Mouse (Mus musculus) activated CD4-positive, CD25-positive, alpha-beta regulatory T cell, adult 4 months (primary cell): ENCODE measurements at regions not wholly inside any gene's neighbourhood (a gene's known extent, or its start where the extent isn't known, plus 50 kb on each side); places are given as distances from the start of the nearest gene placed in this dataset.

Experiments
- ATAC-seq: one replicate; pipeline ENCODE4 v1.8.0; 2017

DNA sequence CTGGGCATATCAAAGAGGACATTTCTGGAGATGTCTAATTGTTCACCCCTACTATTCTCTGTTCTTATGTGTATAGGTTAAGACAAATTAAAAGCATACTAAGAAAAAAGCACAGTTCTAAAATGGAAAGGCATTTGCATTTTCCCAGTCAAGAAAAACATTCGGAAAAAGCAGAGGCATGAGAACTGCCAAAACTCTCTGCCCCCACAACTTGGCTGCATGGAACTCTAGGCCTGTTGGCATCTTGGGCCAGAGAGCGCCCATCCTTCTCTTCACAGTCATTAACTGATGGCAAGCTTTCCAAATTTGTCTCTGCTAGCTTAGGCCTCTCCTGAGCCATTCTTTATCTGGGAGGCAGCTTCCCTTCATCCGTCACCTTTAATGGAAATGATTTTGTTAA lies 281.6 kb downstream of the Tex13c3 start:
- ATAC-seq, result no peak

DNA sequence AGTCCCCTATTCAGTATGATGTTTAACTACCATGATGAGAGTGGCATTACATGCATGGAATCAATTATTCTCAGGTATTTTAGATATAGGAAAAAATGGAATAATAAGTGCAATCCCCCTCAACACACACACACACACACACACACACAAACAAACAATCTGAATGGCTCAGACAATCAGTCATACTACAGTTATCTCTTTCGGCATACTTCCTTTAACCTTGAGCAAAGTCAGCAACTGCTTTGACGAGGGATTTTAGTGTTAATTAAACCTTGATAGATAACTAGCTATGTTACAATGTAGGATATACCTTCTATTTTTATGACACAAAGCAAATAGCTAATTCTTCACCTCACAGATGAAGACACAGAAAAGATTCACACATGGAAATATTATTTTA lies 312.1 kb downstream of the Tex13c3 start:
- no peak for ATAC-seq

DNA sequence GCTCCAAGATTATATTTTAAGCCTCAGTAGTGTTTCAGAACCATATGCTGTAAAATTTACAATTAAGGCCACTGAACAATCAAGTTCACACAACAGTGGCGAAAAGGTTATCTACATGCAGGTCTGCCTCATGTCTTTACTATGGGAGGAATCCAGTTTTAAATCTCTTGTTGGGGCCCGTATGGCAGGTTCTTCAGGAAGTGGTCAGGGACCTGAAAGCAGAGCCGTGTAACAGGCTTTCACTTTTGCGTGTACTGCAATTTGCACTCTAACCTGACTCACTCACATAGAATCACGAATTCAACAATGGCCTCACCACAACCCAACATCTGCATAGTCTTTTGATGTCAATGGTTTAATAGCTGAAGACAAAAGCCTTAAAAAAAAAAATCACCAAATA lies 312.6 kb downstream of the Tex13c3 start:
- ATAC-seq, result peak; percentile 77

DNA sequence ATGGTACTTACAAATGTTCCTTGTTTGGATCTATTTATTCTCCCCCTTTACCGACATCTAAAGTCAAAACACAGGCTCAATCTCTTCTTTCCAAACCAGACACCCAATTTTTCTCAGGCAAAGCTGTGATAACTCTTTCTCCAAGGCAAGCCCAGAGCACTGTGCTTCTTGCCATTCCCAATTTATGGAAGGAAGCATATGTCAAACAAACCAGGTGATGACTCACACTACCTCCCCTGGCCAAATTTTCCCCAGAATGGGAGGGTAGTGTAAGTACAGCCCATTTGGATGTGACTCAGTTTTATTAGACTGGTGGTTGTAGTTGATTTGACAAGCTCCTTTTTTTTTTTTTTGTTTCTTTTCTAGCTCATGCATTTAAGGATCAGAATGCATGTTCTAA lies 313.0 kb downstream of the Tex13c3 start:
- no peak for ATAC-seq

DNA sequence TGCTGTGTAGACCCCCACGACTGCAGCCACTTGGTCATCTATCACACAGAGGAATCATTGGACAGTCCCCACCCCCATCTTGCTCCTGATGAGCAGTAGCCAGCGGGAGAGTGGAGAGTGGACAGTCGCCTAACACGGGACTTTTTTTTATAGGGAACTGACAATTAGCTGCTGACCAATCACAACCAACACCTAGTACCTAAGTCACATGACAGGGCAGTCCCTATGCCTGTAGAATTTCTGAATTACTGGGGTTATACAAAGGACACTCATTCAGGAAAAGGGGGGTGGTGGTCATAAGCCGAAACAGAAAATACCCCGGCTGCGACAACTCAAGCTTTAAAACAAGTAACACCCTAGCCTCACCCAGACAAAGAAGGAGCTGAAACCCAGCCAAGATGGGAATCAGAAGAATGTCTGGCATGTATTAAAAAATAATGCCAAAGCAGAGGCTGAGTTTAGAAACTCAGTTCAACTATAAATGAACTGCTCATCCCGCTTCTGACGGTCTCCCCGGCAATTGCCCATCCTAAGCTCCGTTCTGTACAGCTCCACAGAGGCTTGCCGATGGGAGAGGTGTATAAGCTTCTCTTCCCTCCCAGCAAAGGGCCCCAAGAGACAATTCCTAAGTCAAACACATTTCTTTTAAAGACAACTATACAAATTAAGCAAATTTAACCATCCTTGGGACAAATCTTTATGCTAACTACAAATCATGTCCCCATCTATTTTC lies 313.8 kb downstream of the Tex13c3 start:
- ATAC-seq, result no peak

DNA sequence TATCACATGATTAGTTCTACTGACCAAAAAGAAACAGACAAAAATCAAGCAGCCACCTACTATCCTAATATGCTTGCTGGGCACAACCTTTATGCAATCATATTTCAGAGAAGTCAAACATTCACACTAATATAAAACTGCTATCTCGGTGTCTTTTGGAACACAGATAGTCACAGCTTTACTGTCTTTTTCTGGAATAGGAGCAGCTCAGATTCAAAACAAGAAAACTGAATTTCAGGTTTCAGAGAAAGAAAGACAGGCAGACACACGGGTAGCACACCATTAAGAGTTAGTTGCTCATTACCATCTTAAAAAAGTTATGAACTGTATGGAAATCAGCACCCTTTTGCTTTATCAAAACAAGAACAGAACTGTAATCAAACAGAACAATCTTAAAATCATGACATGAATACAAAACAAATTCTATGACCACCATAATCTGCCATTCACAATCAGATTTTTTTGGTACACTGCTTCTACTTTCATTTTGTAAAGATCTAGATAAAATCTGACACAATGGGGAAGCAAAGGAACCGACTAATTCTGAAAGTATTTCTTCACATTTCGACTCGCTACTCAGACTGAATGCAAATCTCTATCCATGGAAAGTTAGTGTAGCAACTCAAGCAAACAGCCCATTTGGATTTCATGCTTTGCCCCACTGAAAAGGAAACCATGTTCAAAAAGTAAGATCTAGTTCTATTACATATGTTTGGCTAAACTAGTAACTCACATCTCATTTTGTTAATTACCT lies 315.1 kb downstream of the Tex13c3 start:
- peak; percentile 11 for ATAC-seq

DNA sequence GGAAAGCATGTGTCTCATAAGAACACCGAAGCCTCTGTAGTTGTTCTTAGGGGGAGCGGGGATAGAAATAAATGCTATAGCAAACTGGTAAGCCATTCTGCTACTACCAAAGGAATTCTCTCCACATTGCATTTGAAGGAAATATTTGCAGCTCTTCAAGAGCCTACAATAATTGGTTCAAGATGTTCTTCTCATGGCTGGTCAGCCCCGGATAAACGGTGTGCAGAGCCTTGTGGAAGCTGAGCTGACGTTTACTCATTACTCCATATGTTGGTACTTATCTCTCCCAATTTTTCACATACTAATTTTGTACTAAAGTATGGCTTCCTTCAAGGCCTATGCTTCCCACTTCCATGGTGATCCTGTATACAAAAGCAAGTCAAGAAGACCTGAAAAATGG lies 317.0 kb downstream of the Tex13c3 start:
- ATAC-seq, result no peak

DNA sequence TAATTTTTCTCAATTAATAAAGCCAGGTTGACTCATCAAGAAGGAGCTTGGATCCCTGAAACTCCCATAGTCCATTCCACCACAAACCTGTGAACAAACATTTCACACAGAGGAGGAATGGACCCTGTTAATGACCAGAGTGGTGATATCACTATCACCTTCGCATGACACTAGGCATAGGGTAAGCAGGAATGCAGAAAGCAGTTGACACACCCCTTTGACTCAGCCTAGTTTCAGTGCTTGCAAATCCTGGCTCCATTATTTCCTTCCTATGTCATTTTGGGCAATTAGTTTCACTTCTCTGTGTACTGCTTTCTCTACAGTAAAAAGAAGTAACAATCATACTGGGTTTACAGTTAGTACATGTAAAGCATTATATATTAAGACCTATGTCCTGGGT lies 318.2 kb downstream of the Tex13c3 start:
- ATAC-seq, result no peak

DNA sequence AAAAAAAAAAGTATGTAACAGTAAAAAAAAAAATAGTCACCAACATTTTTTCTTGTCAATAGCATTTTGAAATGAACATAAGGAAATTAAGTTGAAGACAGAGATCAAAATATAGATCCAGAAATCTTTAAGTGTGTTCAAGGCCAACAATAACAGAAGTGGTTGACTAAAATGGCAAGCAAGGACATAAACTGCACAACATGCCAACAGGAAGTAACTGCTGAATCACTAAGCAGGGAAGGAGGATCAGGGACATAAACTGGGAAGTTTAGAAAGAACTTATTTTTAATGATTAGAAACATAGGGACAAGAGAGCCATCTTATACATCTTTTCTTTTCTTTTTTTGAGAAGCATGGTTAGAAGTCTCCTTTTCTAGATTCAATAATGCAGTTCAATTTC lies 318.8 kb downstream of the Tex13c3 start:
- no peak for ATAC-seq

DNA sequence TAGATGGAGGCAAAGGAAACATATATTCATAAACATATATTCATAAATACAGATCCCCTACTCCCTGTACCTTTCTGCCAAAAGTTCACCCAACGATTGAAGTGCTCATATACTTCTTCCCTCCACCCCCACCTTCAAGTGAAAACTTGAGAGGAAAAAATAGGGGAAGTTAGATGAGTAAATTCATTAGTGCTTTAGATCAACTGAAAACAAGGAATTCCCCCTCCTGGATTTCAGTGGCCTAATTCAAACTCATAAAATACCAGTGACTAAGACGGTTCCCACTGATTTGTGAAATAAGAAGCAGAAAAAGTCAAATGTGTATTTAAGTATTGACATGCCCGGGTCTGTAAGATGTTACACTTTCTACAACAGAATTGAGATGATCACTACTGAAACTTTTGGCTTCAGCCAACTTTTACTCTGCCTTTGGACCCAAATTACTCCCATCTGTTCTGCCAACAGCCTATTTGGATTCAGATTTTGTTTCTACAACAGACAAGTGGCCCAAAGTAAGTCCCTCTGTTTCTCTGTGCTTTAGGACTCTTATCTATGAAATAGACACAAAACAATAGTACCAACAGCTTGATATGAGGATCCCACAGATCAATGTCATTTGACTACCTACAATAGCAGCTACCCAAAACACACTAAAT lies 320.7 kb downstream of the Tex13c3 start:
- no peak for ATAC-seq

DNA sequence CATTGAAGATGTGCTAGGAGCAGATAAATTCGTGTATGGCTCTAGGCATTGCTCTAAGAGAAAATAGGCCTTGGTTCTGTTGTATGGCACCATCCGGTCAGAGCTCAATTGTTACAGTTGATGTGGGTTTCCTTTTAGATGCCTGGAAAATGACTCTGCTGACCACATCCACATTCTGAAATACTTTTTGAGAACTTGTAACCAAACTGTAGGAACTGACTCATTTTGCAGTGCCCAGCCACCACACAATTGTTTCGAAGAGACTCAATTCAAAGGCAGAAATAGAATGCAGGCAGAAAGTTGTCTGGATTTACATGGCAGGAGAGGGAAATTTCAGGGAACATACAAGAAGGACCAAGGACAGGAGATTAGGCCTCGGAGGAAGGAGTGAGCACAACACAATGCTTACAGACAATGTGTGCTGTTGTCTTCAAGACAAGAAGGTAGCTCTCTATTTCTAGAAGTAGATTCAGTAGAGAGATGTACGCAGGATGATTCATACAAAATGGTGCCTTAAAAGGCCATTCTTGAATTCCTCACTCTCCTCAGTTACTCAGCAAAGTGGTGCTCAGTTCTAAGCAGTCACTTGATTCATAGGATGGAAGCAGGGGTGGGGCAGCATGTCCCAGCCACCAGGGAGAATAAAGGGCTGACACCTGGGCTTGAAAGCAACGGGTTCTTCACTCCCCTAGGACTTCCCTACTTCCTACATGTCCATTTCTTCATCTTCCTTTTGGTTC lies 323.5 kb downstream of the Tex13c3 start:
- no peak for ATAC-seq

DNA sequence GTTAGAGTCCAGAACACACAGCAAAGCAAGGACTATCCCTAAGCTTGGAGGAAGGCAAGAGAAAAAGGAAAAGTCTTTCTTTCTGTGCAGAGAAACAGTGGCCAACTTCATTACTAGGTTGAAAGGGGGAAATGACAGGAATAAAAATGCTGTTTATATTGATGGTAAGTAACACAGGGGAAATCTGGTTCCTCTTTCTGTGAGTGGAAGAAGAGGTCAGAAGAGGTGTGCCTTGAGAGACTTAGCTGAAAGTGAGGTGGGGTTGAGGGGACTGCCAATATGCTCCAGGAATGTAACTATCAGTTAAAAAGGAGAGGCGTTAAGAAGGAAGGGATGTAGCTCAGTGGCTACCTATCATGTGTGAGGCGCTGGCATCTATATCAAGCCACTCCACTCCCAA lies 327.5 kb downstream of the Tex13c3 start:
- no peak for ATAC-seq

DNA sequence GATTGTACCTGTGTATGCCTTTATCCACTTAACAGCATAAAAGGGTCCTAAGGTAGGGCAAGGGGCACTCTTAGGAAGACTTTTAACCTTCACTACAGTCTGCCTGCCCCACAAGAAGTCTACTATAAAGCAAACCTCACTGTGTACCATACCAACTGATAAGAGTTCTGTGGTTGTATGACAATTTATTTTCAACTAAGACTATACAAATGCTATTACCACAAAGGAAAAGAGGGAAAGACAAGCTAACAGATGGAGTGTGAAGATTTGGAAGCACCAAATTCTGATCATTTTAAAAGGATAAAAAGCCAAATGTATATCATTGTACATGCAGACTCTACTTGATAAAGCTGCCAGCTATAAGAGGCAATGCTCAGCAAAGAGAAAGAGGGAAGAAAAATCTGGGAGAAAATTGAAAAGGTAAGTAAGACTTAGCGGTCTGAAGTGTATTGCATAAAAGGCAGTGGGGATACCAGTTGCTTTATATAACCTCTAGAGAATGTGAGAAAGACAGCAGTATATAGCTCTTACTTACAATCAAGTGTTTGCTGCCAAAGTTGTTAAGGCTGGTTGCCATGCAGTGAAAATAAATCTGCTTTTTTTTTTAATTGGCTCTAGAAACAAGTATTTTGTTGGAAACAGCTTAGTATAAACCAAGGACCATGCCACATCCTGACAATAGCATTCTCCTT lies 328.8 kb downstream of the Tex13c3 start:
- ATAC-seq, result no peak

DNA sequence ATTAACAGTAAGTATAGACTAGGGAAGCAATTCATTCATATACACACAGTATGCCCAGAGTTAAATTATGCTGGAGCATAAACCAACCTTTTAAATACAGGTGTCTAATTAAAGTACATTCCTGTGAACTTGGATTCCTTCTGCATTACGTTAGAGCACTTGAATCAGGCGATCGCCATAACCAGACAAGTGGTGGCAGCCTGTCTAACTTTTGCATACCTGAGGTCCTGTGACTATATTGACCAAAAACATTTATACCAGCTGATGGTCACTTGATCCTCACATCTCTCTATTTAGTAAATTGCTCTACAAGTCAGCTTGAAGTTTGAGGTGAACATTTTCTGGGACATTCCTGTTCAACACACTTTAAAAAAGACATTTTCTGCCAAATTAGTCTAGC lies 330.5 kb downstream of the Tex13c3 start:
- ATAC-seq, result no peak

DNA sequence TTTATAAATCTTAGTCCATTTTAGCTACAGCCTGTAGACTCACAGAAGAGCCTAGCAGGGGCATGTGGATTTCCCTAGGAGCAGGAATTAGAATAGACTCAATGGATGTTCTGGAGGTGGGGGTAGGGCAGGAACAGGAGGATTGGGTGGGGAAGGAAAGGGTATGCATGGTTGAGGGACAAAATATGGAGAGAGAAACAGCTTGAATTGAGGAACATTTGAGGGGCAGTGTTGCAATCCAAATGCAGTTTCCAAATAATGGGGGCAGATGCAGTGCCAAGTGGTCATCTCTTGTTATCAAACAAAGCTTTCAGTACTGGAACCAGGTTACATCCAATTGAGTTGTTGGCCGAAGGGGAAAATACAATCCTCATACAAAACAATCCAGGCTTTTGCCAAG lies 332.4 kb downstream of the Tex13c3 start:
- no peak for ATAC-seq

DNA sequence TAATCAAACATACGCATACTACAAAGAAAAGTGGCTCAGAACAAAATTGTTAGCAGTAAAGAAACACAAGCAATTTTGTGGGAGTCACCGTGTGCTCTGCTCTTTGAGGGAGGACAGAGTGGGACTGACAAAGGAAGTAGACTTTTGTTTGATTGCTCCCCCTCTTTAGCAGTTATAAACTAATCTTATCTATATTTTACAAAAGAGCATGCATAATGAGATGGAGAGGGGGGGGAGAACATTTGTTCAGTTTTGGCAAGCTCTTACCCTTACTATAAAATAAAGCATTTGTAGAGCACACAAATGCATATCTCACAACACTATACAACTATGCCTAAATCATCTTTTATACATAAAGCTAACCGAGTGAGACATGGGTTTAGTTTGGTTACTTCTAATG lies 332.9 kb downstream of the Tex13c3 start:
- no peak for ATAC-seq

DNA sequence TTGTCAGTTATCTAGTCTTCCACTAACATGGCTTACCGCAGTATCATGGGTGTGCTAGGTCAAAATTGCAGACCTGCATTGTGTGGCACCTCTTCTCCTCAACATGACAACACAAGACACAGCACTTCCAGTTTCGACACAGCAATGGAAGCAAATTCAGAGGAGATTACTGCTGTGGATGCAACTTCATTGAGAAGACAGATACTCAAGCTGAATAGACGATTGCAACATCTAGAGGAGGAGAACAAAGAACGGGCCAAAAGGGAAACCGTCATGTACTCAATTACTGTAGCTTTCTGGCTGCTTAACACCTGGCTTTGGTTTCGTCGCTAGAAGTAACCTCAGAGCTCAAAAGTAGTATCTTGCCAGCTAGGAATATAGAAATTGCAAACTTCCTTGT lies 368.4 kb downstream of the Tex13c3 start:
- ATAC-seq, result no peak

DNA sequence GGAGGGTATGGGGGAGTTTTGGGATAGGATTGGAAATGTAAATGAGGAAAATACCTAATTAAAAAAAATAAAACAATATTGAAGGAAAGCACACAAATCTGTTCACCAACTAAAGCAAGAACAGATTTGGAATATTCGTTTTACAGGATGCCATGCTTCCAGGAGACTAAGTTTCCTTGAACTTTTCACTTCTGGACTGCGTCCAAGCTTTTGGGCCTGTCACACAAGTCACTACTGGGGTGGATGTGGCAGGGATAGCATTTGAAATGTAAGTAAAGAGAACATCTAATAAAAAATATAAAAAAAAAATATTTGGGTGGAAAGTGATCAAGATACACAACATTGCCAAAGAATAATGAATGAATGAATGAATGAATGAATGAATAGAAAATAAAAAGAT lies 378.2 kb downstream of the Tex13c3 start:
- no peak for ATAC-seq

DNA sequence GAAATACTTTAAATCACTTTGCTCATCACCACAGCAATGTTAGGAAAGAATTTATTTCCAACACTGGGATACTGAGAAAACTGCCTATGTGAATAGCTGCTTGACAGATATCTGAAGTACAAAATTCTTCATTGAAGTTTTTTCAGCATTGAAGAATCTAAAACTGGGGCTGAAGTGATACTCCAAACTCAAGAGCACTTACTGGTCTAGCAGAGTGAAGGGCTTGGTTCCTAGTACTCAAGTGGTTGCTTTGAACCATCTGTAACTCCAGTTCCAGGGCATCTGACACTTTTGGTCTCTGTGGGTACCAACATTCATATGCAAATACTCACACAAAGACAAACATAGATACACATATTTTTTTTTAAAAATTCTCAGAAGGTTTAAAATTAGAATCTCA lies 385.2 kb downstream of the Tex13c3 start:
- no peak for ATAC-seq

DNA sequence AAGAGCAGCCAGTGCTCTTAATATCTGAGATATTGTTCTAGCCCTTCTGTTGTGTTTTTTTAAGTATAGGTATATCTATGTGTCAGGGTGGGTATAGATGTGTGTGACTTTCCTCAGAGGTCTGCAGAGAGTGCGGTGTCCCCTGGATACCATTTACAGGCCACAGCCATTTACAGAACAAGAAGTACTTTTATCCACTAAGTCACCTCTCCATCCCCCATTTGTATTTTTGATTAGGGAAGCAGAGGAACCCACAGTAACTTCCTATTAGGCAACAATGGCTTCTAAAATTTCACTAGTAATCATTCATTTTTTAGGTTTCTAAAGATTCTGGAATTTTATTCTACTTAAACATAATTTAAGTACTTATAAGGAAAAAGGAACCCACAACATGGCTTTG lies 396.7 kb downstream of the Tex13c3 start:
- ATAC-seq, result no peak

DNA sequence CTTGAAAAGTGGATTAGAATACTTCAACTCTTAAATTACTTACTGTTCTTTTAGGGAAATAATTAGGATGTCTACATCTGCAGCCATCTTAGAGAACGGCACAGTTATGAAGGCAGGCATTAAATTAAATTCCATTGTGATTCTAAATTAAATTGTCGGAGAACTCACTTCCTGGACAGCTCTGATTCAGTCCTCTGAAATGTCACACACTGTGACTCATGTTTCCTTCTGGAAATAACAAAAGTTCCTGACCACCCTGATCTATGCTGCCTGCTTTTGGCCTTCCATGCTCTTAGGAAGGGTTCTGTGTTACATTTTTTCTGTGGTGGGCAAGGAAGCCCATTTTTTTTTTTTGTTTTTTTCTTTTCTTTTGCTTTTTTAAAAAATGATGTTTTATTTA lies 401.1 kb downstream of the Tex13c3 start:
- no peak for ATAC-seq
